Mouse (Mus musculus) limb, embryonic 14.5 days (tissue): ENCODE data around the gene Lpcat1. TPM values are rescaled to one million over a fixed set of nuclear protein-coding genes. Genes with fewer than 3 reads are reported as not detected.

Experiments
- ATAC-seq: fragments of 200-750 bp; cut with Nextera tagmentation; 2 replicates; pipeline ENCODE4 v1.8.0; 2017; ENCODE audit warnings: low read depth, moderate number of reproducible peaks, moderate TSS enrichment; ENCODE audit not compliant: low FRiP score
- DNase-seq: peaks from one replicate; pipeline ENCODE4 v3.0.0-alpha.2; 2015; ENCODE audit warnings: low spot score
- H3K27ac ChIP-seq: fragments of 300-500 bp; sonication (generic); replicated peaks from 2 replicates; pipeline ENCODE4 v1.5.1; 2014; ENCODE audit warnings: low read depth, mild to moderate bottlenecking, low read length, moderate library complexity, mixed read lengths
- H3K27me3 ChIP-seq: fragments of 300-500 bp; sonication (generic); 2 replicates; pipeline ENCODE4 v1.6.1; 2014; ENCODE audit warnings: low read length, mixed read lengths; ENCODE audit not compliant: control insufficient read depth, insufficient read depth
- H3K36me3 ChIP-seq: fragments of 300-500 bp; sonication (generic); 2 replicates; pipeline ENCODE4 v1.6.1; 2014; ENCODE audit warnings: mild to moderate bottlenecking, low read length, moderate library complexity, mixed read lengths; ENCODE audit not compliant: control insufficient read depth, insufficient read depth
- H3K4me1 ChIP-seq: fragments of 300-500 bp; sonication (generic); 2 replicates; pipeline ENCODE4 v1.6.1; 2014; ENCODE audit warnings: antibody characterized with exemption, low read length, mixed read lengths; ENCODE audit not compliant: control insufficient read depth, insufficient read depth
- H3K4me2 ChIP-seq: fragments of 300-500 bp; sonication (generic); replicated peaks from 2 replicates; pipeline ENCODE4 v1.6.1; 2014; ENCODE audit warnings: low read depth, mild to moderate bottlenecking, low read length, moderate library complexity; ENCODE audit not compliant: severe bottlenecking
- H3K4me3 ChIP-seq: fragments of 300-500 bp; sonication (generic); replicated peaks from 2 replicates; pipeline ENCODE4 v1.5.1; 2014; ENCODE audit warnings: low read length
- H3K9ac ChIP-seq: fragments of 300-500 bp; sonication (generic); 2 replicates; pipeline ENCODE4 v1.6.1; 2014; ENCODE audit warnings: mild to moderate bottlenecking, low read depth, low read length, moderate library complexity; ENCODE audit not compliant: severe bottlenecking
- H3K9me3 ChIP-seq: fragments of 300-500 bp; sonication (generic); 2 replicates; pipeline ENCODE4 v1.6.1; 2016; ENCODE audit warnings: low read length; ENCODE audit not compliant: control insufficient read depth
- POLR2A ChIP-seq: fragments of 200-500 bp; IDR thresholded peaks from 2 replicates; pipeline ENCODE4 v1.8.0; 2012; ENCODE audit warnings: inconsistent platforms, mild to moderate bottlenecking, moderate library complexity, borderline replicate concordance; ENCODE audit not compliant: insufficient read depth, insufficient read length; ENCODE audit errors: extremely low read depth
- WGBS: fragments of 180-500 bp; shearing (Covaris S2); extraction: QIAGEN DNeasy Blood & Tissue Kit; methylation state at CpG from one replicate; pipeline ENCODE4 v1.1.7; 2014; 5-methylcytosine and 5-hydroxymethylcytosine counted together
- polyA plus RNA-seq, 2 experiments: library from polyadenylated mRNA; depleted of rRNA in 1 of 2; stranded (reverse) in 1 of 2; unstranded in 1 of 2; fragments of >200 nt; fragmentation: Nextera tagmentation in 1 of 2; extraction: Ambion mirVana in 1 of 2; gene quantifications; 2 replicates each; pipeline versions ENCODE4 v1.2.1 to v1.2.3; 2012 to 2014

Lpcat1 gene
- polyA plus RNA-seq, 2 experiments: 43.2 to 51.7 TPM

DNA sequence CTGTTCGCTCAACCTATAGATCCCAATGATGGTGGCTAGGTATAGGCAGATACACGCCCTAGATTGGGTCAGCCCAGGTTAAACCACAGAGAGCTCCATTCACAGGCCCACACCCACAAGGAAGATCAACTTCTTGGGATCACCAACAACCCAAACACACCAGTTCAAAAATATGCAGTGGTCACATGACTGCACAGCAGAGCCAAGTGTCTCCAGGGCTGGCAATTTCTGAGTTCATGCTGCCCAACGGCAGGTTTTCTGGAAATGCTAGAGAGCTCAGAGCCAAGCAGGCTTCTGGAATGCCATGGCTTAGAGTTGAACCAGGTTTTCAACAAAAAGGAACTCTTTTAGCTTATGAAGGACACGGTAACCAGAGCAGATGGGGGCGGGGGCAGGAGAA lies 25.3 kb upstream of the Lpcat1 start:
- ATAC-seq: no peak
- 81% methylated on average over 5 of the region's 5 CpGs for WGBS

DNA sequence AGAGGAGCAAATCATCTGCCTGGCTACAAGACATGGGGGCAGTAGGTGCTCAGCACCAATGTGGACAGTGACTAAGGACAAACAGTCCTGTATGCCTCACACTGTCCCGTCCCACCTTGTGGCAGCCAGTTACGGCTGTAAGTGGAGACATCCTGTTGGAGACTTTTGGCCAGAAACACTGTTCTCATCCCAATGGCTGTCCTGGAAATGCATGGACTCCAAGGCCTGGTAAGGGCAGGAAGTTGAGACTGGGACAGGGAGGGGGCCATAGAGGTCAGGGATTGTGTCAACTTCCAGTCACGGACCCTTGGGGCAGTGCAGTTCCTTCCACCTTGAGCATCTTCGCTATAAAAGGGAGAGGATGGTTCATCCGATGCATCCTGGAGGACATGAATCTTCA lies 24.6 kb upstream of the Lpcat1 start:
- ATAC-seq: no peak
- TF ChIP-seq POLR2A: no peak
- Histone ChIP-seq H3K27ac (no peak overlapping the region), H3K9ac (no peak overlapping the region), H3K4me3 (no peak overlapping the region), H3K4me1 (peaks cover 8% of the 10 kb centered on the region; the same call in 1 of the 2 replicates), H3K36me3 (no peaks in the 10 kb centered on the region), H3K27me3 (no peaks in the 10 kb centered on the region), H3K9me3 (no peaks in the 10 kb centered on the region), H3K4me2 (no peak overlapping the region)
- 84% methylated on average over 5 of the region's 5 CpGs for WGBS
- DNase-seq: no peak

More for the DNA sequence above, 25.3 kb upstream of the Lpcat1 start:
- DNase-seq: no peak
- no peak overlapping the region for H3K27ac ChIP-seq
- H3K4me3 ChIP-seq: no peak overlapping the region
- no peak for TF ChIP-seq POLR2A
- H3K27me3 ChIP-seq: no peaks in the 10 kb centered on the region
- peaks cover 8% of the 10 kb centered on the region; the same call in 1 of the 2 replicates for H3K4me1 ChIP-seq
- H3K36me3 ChIP-seq: no peaks in the 10 kb centered on the region
- no peak overlapping the region for H3K9ac ChIP-seq
- no peak overlapping the region for H3K4me2 ChIP-seq
- no peaks in the 10 kb centered on the region for H3K9me3 ChIP-seq

DNA sequence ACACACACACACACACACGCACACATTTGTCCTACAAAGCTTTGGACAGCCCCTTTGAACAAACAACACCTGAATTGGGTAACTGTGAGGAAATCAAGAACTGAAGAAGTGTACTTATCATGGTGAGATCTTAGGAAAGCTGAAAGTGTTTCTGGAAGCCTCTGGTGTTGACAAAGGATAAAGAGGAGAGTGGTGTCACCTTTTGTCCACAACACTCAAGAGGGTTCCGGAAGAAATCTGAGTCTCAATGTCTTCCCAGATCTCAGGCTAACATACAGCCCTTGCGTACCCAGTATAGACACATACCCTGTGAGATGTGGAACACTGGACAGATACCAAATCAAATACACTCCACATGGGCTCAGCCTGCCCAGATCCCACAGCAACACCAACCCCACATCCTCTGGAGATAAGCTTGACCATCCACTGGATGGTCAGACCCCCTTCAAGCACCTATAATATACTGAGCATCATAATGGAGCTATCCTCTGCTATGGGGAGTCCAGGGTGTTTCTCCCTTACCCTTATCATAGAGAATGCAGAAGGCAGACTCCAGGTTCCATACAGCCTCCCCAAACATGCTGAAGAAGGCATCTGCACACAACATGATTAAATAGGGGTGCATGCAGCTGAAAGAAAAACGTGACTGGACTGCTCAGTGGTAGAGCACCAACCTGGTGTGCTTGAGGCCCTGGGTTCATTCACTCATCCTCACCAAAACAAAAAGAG lies 23.7 kb upstream of the Lpcat1 start:
- H3K4me1 ChIP-seq: peaks cover 8% of the 10 kb centered on the region; the same call in 1 of the 2 replicates
- TF ChIP-seq POLR2A: no peak
- H3K4me2 ChIP-seq: no peak overlapping the region
- H3K4me3 ChIP-seq: no peak overlapping the region
- DNase-seq: no peak
- no peak for ATAC-seq
- H3K27ac ChIP-seq: no peak overlapping the region
- no peak overlapping the region for H3K9ac ChIP-seq
- H3K9me3 ChIP-seq: no peaks in the 10 kb centered on the region
- H3K27me3 ChIP-seq: no peaks in the 10 kb centered on the region
- H3K36me3 ChIP-seq: no peaks in the 10 kb centered on the region
- WGBS: 82% methylated on average over 4 of the region's 4 CpGs

DNA sequence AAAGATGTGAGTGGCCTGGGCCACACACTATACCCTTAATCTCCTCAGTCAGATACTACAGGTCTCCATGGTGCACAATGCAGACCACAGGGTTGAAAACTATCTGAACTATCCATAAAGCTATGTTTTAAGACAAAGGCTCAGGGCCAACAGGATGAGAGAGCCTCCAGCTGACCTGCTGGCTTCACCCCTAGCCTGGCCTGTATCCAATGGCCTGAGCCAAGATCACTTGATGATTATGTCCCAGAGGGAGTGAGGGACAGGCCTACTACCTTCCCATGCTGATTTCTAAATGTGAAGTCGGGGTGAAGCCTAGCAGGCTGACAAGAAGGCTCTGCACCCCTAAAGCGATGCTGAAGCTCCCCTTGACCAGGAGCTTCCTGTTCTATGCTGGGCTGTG lies 21.9 kb upstream of the Lpcat1 start:
- ATAC-seq (no peak), DNase-seq (no peak)
- Histone ChIP-seq H3K9me3 (no peaks in the 10 kb centered on the region), H3K27me3 (no peaks in the 10 kb centered on the region), H3K27ac (no peak overlapping the region), H3K36me3 (no peaks in the 10 kb centered on the region), H3K9ac (no peak overlapping the region), H3K4me3 (no peak overlapping the region), H3K4me1 (peaks cover 12% of the 10 kb centered on the region; the same call in 1 of the 2 replicates), H3K4me2 (no peak overlapping the region)
- no peak for TF ChIP-seq POLR2A
- 90% methylated on average over 2 of the region's 2 CpGs for WGBS

DNA sequence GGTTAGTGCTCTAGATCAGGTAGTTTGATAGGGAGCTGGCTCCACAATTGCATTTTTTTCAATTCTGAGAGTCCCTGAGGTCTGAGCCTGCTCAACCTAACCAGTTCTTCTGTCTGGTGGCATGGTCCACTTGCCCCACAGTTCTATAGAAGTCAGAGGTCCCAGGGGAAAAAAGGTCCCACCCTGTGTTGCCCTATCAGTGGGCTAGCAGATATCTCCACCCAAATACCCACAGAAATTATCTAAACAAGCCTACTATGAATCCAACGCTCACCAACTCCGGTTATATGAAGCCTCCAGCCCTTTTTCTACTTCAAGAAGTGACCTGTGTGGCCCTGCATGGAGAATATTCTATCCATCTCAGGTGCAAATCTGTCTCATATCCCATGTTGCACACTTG lies 20.9 kb upstream of the Lpcat1 start:
- DNase-seq (no peak), ATAC-seq (no peak)
- H3K4me1 ChIP-seq: peaks cover 12% of the 10 kb centered on the region; the same call in 1 of the 2 replicates
- H3K27me3 ChIP-seq: no peaks in the 10 kb centered on the region
- H3K9ac ChIP-seq: no peak overlapping the region
- 71% methylated on average over 2 of the region's 2 CpGs for WGBS
- 0 out of 2 replicates have a peak overlapping the region, but pooled peaks have one; percentile 52 for H3K27ac ChIP-seq
- no peak for TF ChIP-seq POLR2A
- H3K4me2 ChIP-seq: no peak overlapping the region
- no peaks in the 10 kb centered on the region for H3K36me3 ChIP-seq
- no peak overlapping the region for H3K4me3 ChIP-seq
- no peaks in the 10 kb centered on the region for H3K9me3 ChIP-seq

DNA sequence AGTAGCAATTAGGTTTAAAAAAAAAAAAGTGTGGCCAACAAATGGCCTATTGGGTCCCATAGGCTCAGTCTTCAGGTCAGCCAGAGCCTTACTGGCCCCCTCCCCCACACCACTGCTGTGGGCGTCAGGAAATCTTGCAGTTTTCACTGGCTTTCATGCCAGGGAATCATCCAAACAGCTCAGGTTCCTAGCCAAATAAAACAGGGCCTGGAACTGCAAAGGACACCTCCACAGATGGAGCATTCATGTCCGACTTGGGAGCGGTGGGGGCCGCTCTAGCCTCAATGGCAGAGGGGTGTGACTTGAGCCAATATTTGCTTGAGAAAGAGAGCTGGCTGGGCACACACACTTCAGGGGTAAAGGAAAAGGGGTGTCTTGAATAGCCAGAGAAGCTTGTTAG lies 20.5 kb upstream of the Lpcat1 start:
- no peak for TF ChIP-seq POLR2A
- ATAC-seq (peak; percentile 75), DNase-seq (peak; percentile 32)
- Histone ChIP-seq H3K4me3 (no peak overlapping the region), H3K9me3 (no peaks in the 10 kb centered on the region), H3K4me2 (no peak overlapping the region), H3K27ac (peak overlapping the region; percentile 84), H3K9ac (no peak overlapping the region), H3K4me1 (peaks cover 12% of the 10 kb centered on the region; the same call in 1 of the 2 replicates), H3K27me3 (no peaks in the 10 kb centered on the region), H3K36me3 (no peaks in the 10 kb centered on the region)
- WGBS: 51% methylated on average over 4 of the region's 4 CpGs
